Mouse (Mus musculus) mouse embryonic stem cell (cell line): ENCODE measurements around the gene Prol1.
"Not testable (repeated sequence)": the region's sequence is repeated elsewhere in the genome, so short reads cannot be mapped to it uniquely, and the experiment has no call there.

Experiments
- in situ Hi-C, 2 experiments: fragments of 300-500 bp; cut with MboI; formaldehyde crosslinking; loops; 1 replicate in 1 of 2; 3 replicates in 1 of 2; pipeline ENCODE4 v1.14.3; 2019 to 2020; ENCODE audit warnings: low sequenced_read_pairs in 2 of 2, low pct_unique_long_range_greater_than_20kb in 1 of 2, mixed read lengths in 1 of 2; ENCODE audit not compliant: unreplicated experiment in 1 of 2

The Prol1 gene

GRCm38 (mm10) chr5:88317012-88317411, at the start of gene Prol1:
Gene Prol1, plus strand, starts transcription at chr5:88317312.
- in situ Hi-C loops: no loop called here

- in situ Hi-C loops: no loop called here
These were observed 48.5 kb upstream of the Prol1 start, which contains the start of gene Gm7714 for GRCm38 (mm10) chr5:88268619-88269018. Gene Gm7714, plus strand, starts transcription at chr5:88268919.

GRCm38 (mm10) chr5:88311307-88311706, 5.8 kb upstream of the Prol1 start:
- in situ Hi-C loops: not testable (repeated sequence)

GRCm38 (mm10) chr5:88348533-88348932, 31.4 kb downstream of the Prol1 start:
- in situ Hi-C loops: not testable (repeated sequence)

- in situ Hi-C loops: no loop called here
These were observed 47.7 kb downstream of the Prol1 start for GRCm38 (mm10) chr5:88364768-88365167.

GRCm38 (mm10) chr5:88366886-88367285, 49.8 kb downstream of the Prol1 start:
- in situ Hi-C loops: no loop called here

GRCm38 (mm10) chr5:88370578-88371232, 53.6 kb downstream of the Prol1 start:
- in situ Hi-C loops: no loop called here

GRCm38 (mm10) chr5:88372563-88372962, 55.5 kb downstream of the Prol1 start:
- in situ Hi-C loops: no loop called here

- in situ Hi-C loops: loop anchor here in 1 of 2 experiments (25.0 kb wide), 1 partner anchor 514 kb away; no protein-coding TSS in a partner anchor
These were observed 58.7 kb downstream of the Prol1 start, which contains the start of gene Amtn for GRCm38 (mm10) chr5:88375808-88376207. Gene Amtn, plus strand, starts transcription at chr5:88376108.
